Mouse (Mus musculus): ENCODE data around the gene Sgk2.
"Not testable (repeated sequence)": the region's sequence is repeated elsewhere in the genome, so short reads cannot be mapped to it uniquely, and the experiment has no call there.

Gene Sgk2

GRCm38 (mm10) chr2:163058981-163059380 lies 71.9 kb downstream of the Sgk2 start:
- DNase-seq (ENCODE audit: low read depth) = not testable (repeated sequence)

- no peak for DNase-seq (ENCODE audit: low read depth)
Measured at GRCm38 (mm10) chr2:163060630-163061029, 73.5 kb downstream of the Sgk2 start.

- DNase-seq (ENCODE audit: low read depth) = no peak
Measured at GRCm38 (mm10) chr2:163061203-163062118, 74.3 kb downstream of the Sgk2 start.

GRCm38 (mm10) chr2:163062119-163062508 lies 75.0 kb downstream of the Sgk2 start:
- DNase-seq (ENCODE audit: low read depth) = no peak
